Mouse (Mus musculus): ENCODE measurements around the gene Tet1.

The Tet1 gene

DNA sequence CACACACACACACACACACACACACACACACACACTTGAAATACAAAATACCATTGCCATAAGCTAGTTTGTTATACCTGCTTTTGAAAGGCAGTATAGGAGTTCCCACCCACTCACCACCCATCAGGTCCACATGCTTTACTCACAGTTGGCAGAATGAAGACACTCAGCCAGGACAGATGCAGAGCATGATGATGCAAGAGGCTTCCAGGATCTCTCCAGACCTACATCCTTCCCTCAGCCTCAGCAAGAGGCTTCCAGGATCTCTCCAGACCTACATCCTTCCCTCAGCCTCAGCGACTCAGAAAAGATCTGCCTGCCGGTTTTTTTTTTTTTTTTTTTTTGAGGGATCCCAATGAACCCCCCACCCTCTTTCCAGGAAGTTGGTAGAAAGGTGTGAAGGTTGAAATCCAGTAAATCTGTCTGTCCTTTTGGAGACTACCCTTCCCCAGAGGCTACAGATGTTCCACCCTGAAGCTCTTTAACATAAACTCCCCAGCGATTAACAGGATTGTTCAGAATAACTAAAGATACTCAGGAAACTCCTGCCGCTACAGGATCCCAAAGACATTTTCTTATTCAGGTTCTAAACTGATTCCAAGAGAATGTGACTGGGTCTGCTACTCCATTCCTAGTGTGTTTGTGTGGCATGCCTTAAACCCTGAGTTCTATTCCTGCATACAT is 16.1 kb downstream of the Tet1 start:
- DNase-seq (ENCODE audit: low spot score in 2 of 2) = no peak

DNA sequence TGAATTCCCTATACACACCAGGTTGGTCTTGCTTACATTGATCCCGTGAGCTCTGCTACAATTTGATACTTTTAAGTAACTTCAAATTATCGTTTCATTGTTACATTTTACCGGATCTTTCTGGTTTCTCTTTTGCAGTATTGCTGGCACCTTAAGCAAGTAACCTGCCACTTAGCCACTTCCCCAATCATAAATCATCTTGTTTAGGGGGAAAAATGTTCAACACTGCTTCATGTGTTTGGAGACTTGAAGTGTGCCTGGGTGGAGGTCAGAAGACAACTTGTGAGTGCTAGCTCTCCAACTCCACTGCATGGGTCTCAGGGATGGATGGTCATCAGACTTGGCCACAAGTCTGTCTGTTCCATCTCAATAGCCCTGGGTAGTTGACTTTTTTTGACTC is 17.8 kb downstream of the Tet1 start:
- DNase-seq (ENCODE audit: low spot score in 2 of 2) = no peak

DNA sequence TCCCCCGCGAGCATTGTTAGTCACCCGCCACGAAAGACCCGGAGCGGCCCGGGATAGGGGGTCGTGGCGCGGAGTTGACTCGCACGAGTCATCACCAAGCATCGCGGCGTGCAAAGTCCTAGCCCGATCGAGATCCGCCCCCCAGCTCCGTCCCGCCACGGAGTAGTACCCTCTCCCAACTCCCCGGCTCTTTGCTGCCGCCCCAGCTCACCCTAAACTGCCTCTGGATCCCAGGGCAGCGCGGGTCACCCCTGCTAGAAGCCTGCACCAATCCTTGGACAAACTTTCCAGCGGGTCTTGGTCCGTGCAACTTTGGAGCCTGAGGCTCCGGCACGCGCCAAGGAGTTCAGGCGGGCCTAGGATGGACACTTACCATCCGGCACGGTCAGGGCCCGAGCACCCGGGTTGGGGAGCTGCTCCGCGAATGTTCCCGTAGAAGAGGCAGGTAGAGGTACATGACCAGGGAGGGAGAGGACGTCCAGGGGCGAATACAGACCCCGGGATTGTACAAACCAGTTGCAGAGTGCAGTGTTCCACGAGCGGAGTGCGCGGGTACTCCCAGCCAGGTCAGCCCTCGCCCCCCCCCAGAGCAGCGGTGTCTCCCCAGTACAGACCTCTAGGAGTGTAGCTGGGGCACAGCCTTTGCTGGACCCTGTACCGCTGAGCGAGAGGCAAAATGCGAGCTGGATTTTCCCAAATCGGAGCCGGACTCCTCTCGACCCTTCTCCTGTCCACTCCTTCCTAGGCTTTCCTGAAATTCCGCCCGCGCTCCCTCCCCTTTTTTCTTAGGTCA is 21.8 kb downstream of the Tet1 start:
- DNase-seq (ENCODE audit: low spot score in 2 of 2) = peak; percentile 24 to 29

DNA sequence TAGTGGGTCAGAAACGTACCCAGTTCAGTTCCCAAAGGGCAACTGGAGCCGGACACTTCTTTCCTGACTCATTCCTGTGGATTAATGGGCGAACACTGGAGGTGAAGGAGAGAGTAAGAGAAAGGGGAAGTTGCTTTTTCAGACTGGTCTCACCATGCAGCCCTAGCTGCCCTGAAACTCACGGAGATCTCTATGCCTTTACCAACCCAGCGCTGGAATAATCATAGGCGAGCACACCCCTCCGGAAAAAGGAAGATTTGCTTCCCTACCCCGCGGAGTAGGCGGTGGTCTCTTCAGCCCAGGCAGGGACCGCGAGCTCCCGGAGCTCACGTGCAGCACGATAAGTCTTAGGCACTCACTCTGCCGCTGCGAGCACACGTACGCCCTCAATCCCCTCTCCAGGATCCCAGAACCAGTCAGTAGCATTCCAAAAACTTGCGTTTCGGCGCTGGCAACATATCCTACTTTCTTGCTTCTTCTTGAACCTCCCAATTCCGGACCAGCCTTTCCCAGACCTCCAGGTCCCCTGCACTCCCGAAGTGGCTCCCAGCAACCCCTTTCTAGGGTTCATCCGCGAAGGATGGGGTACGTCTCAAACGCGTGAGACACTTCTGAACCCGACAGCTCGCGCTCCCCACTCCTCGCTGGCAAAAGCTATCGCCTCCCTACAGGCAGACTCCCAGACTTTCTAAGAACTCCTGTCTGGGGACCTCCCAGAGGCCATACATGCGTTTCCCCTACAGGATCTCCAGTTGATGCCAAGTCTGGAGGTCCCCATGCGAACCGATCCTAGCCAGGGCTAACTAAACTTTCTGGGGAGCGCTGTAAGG is 22.6 kb downstream of the Tet1 start:
- no peak for DNase-seq (ENCODE audit: low spot score in 2 of 2)

DNA sequence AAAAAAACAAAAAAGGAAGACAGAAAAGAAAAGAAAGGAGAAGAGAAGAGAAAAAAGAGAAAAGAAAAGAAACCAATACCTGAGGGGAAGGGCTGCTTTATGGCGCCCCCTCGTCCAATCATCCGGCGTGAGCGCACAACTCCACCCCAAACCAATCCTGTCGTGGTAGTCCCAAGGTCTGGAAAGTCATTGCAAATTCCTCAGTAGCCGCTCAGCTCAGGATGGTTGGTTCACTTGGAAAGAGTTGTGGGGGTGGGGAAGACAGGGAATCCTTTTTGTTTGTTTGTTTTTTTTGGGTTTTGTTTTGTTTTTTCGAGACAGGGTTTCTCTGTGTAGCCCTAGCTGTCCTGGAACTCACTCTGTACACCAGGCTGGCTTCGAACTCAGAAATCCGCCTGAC is 23.3 kb downstream of the Tet1 start:
- DNase-seq (ENCODE audit: low spot score in 2 of 2) = no peak

DNA sequence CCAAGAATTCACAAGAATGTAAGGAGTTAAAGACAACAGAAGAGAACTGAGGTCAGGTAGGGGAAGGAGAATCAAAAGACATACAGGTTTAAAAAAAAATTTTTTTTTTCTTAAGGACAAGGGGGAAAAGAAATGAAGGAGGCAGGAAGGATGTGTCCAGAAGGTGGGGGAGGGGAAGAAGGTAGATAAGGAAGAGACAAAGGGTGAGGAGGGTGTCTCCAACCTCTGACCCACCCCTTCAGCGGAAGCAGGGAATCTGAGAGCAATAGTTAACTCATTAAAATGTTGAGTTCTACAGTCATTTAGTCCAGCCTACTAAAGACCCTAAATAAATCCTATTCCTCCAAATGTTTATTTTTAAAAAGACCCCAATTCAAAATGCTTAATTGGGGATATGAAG is 24.3 kb downstream of the Tet1 start:
- no peak for DNase-seq (ENCODE audit: low spot score in 2 of 2)

DNA sequence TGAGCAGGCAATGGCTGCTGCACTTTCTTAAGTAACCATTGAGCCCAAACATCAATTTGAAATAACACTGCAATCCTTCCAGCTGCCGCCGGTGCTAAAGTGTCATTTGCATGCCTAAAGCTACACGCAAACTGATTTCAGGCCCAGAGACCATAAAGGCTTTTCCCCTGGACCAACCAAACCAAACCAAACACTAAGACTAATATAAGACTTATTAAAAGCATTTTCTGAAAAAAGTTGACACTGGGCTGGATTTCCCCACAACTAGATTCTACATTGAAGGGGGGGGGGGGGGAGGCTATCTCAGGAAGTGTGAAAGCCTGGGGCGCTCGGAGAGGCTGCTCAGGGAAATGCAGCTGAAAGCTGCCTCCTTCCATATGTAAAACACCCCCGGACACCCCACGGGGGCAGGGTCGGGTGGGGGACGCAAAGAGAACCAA is 24.8 kb downstream of the Tet1 start:
- no peak for DNase-seq (ENCODE audit: low spot score in 2 of 2)

DNA sequence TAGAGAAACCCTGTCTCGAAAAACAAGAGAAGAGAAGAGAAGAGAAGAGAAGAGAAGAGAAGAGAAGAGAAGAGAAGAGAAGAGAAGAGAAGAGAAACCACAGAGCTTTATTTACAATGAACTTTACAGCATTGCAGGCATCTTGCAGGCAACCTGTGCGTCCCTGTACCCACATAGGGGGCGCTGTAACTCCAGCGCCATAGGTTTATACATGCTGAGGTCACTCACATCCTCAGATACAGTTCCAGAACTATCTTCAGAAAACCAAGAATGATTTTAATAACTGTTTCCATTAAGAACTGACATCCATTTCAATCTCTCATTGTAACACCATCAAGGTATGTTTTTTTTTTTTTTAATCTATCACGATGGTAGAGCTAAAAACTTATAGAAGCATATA is 27.6 kb downstream of the Tet1 start:
- DNase-seq (ENCODE audit: low spot score in 2 of 2) = no peak

DNA sequence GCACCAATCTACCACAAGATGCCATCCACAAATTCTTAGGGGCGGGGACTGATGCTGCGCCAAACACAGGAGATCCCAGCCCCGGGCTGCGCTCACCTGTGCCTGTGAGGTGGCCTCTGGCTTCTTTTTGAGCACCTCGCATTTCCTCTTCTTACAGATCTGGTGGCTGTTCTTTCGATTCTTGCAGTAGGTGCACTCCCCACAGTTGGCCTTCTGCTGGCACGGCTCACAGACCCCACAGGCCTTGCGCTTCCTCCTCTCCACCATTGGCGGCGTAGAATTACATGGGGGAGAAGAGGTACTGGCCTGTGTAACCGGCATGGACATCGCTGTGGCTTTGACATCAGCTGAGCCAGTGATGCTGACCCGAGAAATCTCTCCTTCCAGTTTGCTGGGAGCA is 30.7 kb downstream of the Tet1 start:
- DNase-seq (ENCODE audit: low spot score in 2 of 2) = no peak

DNA sequence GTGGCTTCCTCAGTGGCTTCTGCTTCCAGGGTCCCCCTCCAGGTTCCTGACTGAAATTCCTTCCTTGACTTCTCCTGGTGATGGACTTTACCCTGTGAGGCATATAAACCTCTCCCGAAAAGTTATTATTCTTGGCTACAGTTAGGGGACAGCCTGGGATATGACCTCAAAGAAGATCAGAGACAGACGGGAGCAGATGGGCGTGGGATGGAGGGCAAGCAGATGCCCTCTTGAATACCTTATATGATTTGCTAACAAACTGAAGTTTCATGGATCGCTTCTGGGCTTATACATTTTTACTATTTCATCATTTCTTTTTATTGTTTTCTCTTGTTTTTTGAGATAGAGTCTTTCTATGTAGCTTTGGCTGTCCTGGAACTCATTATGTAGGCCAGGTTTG is 33.2 kb downstream of the Tet1 start:
- no peak for DNase-seq (ENCODE audit: low spot score in 2 of 2)

DNA sequence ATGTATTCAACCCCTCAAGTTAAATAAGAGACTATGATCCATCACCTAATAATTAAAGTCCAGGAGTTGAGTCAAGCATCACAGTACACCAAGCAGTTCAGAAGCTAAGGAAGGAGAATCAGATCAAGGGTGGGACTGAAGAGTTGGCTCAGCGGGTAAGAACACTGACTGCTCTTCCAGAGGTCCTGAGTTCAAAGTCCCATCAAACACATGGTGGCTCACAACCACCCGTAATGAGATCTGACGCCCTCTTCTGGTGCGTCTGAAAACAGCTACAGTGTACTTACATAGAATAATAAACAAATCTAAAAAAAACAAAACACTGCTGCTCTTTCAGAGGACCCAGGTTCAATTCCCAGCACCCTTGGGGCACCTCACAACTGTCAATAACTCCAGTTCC is 34.0 kb downstream of the Tet1 start:
- no peak for DNase-seq (ENCODE audit: low spot score in 2 of 2)

DNA sequence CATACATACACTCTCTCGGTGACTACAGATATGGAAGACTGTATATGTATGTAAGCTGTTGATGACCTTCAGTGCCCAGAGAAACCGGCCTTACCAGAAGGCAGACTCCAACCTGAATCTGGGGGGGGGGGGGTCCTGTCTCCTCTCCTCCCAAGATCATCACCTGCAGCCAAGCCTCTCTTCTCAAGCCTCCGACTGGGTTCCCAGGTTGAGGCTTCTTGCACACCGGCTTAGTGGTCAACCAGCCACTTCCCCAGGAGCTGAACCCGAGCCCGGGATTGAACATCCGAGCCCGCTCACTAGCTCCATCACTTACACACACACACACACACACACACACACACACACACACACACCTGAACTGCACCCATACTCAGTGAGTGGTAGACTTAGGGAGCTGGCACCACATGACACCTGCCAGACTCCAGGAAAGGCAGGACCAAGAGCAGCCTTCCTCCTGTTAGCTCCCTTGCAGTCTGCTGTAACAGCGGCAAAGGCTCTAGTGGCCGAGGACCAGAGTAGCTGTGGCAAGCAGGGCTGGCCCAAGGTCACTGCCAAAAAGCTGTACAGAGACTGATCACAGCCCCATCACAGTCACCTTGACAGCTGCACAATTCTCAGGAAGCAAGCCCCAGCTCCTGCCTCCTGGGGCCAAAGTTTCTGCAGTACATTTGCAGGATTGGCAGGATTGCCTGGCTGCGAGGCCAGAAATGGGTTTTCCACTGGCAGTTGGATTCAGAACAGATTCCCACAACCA is 42.6 kb downstream of the Tet1 start:
- peak; percentile 69 to 72 for DNase-seq (ENCODE audit: low spot score in 2 of 2)

DNA sequence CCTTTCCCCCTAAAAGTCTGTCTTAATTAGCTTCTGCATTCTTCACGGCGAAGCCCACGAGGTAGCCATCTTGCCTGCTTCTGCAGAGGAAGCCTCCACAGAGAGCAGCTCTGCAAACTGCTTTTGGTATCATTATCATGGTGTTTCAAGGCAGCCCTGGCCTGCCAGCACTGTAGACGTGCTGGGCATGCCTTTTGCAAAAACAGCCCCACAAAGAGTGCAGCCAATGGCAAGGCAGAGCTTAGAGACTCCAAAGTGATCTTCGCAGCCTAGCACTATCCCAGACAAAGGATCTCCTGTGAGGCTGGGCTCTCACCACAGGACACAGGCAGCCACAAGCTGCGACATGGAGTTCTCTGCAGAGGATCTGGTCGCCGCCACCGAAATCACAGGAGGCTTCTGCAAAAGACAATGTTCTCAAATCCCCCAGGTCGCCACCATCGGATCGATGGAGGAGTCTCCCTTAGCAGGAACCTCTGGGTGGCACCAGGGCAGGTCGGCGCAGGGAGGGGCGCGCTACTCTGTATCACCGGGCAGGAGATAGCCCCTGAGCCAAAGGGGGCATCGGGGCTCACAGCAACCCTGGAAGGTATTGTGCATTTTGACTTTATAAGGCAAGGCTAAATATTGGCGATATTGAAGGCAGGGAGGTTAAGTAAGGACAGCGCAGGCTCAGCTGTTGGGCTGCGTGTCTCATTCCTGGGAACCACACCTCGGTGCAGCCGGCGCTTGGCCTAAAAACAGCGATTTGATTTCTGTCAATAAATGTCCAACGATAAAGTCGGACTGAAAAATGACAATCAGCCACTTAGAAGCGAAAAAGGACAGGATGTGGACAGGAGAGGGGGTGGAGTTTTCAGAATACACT is 43.4 kb downstream of the Tet1 start:
- DNase-seq (ENCODE audit: low spot score in 2 of 2) = peak; percentile 76 to 84

DNA sequence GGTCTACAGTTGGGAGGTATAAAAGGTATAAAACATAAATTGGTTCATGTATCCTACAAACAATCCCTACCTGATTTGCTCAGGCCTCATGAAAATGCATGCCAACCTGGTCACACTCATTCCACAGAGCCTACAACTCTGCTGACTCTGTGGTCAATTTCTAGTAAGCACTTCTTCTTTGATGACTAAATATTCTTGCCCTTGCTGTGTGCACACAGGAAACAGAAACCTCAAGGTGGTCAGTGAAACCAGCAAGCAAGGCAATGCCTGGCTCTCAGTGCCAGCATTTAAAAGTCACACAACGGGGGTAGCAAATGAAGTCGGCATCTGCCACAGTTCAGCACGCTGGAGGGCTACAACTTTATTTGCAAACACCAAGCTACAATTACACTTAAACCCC is 45.2 kb downstream of the Tet1 start:
- DNase-seq (ENCODE audit: low spot score in 2 of 2) = no peak

DNA sequence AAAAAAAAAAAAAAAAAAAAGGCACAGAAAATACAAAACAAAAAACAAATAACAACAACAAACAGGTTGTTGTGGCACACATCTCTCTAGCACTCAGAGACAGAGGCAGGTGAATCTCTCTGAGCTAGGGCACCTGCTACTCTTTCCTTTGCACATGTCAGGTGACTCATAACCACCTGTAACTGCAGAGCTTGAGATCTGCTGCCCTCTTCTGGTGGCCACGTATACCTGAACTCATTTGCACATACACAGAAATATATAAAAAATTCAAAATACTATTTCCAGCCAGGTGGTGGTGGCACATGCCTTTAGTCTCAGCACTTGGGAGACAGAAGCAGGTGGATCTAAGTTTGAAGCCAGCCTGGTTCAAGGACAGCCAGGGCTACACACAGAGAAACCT is 46.4 kb downstream of the Tet1 start:
- no peak for DNase-seq (ENCODE audit: low spot score in 2 of 2)

DNA sequence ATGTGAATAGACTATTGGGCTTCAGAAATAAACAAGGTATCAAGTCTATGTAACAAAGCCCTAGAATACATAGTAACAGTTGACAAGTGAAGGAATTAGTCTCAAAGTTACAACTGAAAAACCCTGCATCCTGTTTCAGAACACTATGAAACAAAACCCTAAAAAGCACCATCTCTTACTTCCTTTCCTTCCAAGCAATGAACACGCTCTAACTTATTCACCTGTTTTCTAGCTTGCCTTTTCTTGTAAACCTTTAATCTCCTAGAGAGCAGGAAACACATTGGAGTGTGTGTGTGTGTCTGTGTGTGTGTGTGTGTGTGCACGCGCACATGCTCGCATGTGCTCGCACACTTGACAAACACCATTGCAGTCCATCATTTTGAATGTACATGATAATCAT is 49.8 kb downstream of the Tet1 start:
- no peak for DNase-seq (ENCODE audit: low spot score in 2 of 2)

DNA sequence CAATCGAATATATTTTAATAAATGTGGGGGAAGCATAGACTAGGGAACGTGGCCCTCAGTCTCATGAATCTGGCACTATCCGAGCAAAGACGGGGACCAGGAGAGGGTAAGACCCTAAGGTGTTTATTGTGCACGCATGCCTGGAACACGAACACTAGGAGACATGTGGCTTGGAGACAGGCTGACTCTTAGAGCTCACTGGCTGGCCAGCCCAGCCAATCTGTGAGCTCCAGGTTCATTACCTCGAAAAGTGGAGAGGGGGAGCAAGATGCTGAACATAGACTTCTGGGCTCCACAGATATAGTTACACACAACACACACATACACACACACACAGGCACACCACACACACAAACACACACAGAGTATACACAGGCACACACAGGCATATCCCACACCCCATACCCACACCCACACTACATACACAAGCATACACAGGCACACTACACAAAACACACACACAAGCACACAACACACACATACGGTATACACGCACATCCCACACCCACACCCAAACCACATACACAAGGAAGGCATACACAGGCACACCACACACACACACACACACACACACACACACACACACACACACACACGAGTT is 52.0 kb downstream of the Tet1 start:
- no peak for DNase-seq (ENCODE audit: low spot score in 2 of 2)

DNA sequence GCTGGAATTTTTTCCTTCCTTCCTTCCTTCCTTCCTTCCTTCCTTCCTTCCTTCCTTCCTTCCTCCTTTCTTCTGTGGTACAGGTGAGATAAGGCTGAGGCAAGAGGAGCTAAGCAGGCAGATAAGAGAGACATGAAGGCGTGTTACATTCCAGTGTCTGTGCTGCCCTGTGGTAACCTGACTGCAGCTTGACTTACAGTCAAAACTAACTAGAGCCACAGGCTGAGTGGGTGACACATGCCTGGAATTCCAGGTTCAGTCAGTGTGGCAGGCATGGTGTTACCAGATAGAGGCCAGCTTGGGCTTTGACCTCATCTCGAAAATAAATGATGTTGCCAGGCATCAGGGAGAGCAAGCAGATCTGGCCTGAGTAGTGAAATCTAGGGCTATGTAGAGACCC is 53.8 kb downstream of the Tet1 start:
- DNase-seq (ENCODE audit: low spot score in 2 of 2) = peak; percentile 24 to 39

DNA sequence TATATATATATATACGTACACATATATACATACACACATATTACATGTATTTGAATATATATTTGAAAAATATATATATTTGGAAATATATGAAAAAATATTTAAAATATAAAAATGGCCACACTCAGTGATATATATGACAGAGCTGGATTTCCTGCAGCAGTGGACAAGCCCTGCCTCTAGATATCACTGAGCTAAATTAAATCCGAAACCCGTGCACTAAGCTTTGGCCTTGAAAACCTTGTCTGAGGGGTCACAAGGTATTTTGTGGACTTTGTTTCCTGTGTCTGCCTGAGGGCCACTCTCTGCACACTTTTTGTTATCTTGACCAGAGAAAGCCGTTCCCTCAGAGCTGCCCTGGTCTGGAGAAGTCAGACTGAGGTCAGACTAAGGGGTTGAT is 54.2 kb downstream of the Tet1 start:
- no peak for DNase-seq (ENCODE audit: low spot score in 2 of 2)

DNA sequence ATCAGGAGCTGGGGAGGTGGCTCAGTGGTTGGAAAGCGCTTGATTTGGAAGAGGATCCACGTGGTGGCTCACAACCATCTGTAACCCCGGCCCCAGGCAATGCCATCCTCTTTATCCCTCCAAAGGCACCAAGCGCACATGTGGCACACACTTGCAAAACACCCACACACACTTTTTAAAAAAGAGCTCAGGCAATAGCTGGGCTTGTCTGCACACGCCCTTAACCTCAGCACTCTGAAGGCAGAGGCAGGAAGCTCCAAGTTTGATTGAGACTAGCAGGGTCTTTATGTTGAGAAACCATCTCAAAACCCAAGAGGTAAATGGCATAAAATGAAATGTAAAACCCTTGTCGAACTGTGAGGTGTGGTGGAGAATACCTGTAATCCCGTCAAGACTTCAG is 57.2 kb downstream of the Tet1 start:
- no peak for DNase-seq (ENCODE audit: low spot score in 2 of 2)

DNA sequence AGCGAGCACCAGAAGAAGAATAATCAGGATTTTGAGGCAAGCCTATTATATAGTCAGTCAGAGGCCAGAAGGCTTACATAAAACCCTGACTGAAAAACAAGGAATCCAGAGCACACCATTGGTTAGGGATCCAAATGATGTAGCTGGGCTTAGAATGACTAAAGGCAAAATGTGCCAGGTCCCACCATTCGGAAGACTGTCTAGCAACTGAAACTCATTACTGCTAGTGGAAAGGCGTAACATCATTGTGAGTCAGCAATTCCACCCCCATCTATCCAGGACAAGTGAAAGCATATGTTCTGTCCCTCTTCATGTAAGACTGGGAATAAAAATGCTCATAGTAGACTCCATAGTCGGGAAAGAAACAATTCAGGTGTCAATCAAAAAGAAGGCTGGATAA is 57.8 kb downstream of the Tet1 start:
- no peak for DNase-seq (ENCODE audit: low spot score in 2 of 2)

All from heart, adult 9 months (tissue).